Mouse (Mus musculus): ENCODE measurements around the gene Pam. TPM values are rescaled to one million over a fixed set of nuclear protein-coding genes. Genes with fewer than 3 reads are reported as not detected.

Gene Pam
- total RNA-seq, 2 experiments from 2014 or later = 6.8 to 15.4 TPM

DNA sequence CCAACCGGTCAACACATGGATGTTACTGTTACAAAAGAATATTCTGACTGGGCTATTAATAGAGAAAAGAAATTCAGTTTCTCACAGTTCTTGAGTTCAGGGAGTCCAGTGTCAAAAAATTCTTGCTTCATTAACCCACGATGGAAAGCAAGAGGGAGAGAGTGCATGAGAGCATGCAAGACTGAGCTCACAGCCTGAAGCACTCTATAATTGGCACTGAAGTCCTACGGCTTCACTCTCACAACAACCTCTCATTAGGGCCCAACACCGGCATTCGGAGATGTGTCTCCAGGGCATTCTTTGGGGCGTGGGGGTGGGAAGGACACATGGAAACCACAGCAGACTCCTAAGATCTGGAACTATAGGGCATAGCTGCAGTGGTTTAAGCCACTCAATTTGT lies 12.5 kb downstream of the Pam start:
- ATAC-seq (ENCODE audit: poor library complexity, severe bottlenecking) = no peak

DNA sequence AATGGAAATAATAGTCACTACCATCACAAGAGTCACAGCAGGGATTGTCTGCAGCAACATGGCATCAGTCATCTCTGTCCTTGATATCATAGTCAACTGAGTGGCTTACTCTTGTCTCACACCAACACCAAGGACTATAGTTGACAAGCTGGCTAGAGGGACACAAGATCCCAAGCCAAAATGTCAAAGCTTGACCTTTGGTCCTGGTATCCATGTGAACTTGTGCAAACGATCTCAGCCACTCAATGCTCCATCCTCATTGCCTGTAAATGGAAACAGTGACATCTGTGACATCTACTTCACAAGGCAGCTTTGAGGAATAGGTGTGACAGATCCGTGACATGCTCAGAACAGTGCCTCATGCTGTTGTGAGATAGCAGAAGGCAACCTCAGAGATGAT lies 15.0 kb downstream of the Pam start:
- no peak for ATAC-seq (ENCODE audit: poor library complexity, severe bottlenecking)

DNA sequence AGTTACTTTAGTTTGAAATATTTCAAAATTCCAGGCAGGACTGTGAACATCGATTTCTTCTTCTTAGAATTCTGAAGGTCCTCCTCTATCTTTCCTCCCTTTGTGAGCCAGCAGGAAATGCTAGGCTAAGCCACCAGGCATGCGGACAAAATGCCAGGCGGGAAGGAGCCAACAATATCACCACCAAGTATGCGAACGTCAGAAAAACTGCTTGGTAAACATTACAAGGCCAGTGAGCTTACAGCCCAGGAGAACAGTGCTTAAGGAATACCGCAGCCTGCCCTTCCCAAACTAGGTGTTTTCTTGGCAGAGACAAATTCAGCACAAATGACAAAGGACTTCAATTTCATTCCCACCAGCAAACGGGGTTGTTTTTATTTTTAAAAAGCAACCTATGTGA lies 15.8 kb downstream of the Pam start:
- ATAC-seq (ENCODE audit: poor library complexity, severe bottlenecking) = no peak

DNA sequence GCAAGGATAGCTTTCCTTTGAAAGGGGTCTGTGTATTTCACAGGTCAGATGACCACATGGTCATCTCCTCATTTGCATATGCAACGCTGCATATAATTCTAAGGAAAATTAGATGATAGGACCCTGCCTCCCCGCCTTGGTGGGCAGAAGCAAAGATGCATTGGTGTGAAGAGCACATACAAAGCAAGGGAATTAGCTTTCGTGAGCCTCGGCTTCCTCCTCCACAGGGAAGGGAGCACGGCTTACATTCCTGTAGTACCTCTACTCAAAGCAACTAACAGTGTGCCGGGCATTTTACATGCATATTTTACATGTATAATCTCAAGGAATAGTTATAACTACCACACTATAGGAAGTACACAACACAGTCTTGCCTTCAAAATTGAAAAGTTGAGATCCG lies 16.7 kb downstream of the Pam start:
- ATAC-seq (ENCODE audit: poor library complexity, severe bottlenecking) = no peak

DNA sequence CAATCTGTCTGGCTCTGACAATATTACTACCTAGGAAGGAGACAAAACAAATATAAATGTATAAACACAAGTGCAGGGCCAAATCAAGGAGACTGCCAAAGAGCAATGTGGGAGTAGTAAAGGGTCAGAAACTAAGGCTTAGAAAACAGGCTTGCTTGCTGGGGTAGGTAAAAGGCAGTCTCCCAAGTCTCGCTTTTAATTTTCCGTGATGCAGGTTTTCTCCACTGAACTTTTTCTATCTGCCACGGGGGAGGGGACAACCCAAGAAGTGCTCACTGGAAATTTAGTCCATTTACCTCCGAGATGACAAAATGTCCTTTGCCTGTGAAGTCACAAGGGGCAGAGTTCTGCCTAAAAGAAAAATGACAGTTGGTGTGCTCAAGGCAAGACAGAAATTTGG lies 21.6 kb downstream of the Pam start:
- ATAC-seq (ENCODE audit: poor library complexity, severe bottlenecking) = no peak

DNA sequence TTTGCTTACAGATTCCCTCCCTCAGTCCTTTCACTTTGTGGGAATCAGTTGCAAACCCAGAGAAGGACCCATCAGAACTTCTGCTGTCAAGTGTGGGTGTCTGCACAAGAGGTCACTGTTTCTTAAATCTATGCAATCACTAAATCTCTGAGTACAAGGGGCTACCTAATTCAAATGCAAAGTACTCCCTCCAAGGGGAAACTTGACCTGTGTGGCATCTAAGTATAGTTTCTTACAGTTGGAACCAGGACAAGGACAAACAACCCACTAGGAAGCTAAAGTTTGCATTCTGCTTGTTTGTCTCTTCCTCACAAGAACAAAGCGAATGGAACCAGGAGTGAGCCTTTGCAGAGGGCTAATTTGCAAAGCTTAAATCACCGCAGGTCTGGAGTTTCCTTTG lies 22.3 kb downstream of the Pam start:
- ATAC-seq (ENCODE audit: poor library complexity, severe bottlenecking) = no peak

DNA sequence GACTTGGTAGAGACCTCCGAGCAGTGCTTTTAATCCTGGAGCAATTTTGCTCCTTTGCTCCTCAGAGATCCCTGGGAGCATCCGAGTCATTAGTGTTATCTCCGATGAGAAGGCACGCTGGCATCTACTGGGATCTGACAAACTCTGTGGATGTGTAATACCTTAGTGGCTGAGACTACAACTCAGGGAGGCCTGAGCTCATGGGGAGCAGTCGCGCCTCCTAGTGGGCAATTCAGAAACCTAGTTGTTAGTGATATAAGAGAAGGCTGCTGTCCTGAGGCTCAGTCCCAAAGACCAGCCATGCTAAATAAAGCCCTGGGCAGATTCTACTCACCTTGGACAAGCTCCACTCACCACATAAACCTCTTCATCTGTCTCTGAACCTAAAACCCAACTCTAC lies 23.4 kb downstream of the Pam start:
- ATAC-seq (ENCODE audit: poor library complexity, severe bottlenecking) = peak; percentile 71

DNA sequence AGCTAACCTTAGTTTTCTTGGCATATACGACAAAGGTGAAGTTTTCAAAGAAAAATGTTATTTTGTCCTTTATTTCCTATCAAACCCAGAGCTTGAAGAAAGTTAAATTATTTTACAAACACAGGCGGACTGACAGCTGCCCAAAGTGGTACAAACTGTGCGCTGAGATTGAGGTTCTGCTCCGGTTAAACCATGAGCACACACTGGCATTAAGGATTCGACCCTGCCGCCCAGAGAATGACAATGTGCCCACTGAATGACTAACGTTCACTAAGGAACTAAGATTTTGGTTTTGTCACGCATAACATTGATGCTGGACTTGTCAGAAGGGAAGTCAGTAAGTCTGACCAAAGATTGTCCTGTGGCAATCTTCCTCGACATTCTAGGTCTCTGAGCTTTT lies 24.0 kb downstream of the Pam start:
- ATAC-seq (ENCODE audit: poor library complexity, severe bottlenecking) = no peak

DNA sequence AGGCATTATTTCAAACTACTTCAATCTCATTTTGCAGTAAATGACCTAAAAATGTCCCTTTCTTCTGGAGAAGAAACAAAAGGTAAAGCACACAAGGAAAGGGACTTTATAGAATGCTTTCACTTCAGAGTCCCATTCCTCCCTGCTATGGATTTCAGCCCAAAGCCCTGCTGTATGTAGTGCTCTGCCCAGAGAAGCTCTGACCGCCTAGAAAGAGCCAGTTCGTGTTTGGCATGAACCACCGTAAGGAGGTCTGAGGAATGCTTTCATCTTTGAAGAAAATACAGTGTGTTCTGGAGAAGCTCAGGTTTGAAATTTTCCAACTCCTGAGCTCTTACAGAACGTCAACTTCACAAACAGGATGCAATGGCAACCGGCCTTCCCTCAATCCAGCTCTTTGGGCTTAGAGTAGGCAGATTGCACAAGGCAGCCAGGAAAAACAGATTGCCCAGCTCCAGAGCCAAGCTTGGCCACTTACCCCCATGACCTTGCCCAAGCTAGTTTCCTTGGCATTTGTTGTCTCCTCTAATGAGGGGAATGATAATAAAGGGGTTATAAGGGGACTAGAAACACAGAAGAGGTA lies 24.6 kb downstream of the Pam start:
- ATAC-seq (ENCODE audit: poor library complexity, severe bottlenecking) = no peak

DNA sequence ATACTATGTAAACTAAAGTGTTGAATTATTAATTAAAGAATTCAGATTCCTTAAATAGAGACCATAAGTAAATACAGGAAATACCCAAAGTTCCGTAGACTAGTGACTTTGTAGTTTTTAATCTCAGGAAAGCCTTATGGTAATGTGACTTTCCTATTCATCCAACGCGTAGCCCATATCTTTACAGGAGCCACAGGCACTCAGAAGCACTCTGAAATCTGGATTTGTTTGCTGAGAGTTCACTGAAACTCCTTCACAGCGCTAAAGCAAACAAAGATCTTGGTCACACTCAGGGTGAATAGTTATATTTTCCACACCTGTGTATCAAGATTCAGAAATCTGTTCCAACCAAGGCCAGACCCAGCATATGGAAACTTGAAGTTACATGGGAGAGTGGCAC lies 27.3 kb downstream of the Pam start:
- ATAC-seq (ENCODE audit: poor library complexity, severe bottlenecking) = no peak

DNA sequence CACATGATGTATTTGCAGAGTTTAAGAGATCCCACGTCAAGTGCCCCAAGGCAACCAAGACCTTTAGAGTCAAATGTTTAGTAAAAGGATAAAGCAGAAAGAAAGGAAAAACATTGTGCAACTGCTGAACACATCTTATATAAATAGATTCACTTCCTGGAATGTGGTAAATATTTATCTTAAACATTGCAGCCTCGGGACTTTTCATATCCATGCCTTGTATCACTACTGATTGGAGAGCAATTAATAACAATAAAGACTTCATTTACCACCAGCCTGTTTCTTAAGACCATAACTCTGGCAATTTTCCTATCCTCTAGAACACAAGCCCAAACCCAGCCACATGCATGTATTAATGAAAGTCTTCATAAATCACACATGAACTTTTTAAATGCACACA lies 33.4 kb downstream of the Pam start:
- no peak for ATAC-seq (ENCODE audit: poor library complexity, severe bottlenecking)

DNA sequence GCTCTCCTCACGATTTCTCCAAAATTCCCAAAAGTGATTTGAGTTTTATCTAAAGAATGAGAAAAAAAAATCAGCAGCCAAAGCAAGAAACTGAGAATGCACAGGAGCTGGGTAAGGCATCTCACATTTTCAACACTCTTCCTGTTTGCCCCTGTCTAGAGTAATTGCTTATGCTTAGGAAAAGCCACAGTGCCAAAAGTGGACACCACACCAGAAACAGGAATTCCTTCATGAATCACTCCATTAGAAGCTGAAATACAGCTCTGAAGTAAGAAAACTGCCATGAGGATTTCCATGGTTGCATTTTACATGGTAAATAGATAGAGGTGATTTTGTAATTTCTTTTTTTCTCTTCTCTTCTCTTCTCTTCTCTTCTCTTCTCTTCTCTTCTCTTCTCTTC lies 36.0 kb downstream of the Pam start:
- no peak for ATAC-seq (ENCODE audit: poor library complexity, severe bottlenecking)

DNA sequence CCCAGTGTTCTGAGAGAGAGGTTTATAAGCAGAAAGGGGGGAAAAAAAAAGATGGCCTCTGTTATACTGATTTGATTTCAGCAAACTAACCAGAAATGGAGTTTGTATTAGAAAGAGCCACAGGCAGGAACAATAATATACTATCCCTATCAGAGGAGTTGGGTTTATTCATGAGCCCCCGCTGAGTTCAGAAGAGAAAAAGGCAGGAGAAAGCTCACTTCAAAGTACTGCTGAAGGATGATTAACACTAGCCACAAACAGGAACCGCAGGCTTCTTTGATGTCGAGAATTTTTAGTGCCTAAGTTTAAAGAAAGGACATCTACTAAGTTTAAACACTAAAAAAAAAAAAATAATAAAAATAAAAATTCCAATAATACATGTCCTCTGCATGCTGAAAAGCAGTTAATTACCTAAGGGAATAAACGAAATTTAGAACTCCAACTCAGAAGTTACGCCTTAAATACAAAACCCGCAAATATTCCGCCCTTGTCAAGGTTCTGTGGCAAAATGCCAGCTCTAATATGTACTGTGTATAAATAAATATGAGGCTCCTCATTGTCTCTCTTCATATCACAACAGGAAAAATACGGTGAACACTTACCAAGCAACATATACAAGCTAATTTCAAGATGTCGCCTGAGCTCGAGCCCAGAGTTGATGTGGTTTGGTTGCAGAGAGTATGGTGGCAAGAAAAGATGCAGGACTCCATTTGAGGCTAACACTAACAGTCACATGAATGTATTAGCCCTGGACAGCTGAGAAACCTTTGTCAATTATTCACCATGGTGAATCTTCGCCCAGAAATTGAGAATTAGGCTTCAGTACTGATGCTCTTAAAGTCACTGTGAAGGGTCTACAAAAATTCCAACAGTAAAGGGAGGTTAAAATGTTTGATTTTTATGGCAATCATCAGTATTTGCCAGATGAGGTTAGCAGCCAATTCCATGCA lies 38.2 kb downstream of the Pam start:
- no peak for ATAC-seq (ENCODE audit: poor library complexity, severe bottlenecking)

DNA sequence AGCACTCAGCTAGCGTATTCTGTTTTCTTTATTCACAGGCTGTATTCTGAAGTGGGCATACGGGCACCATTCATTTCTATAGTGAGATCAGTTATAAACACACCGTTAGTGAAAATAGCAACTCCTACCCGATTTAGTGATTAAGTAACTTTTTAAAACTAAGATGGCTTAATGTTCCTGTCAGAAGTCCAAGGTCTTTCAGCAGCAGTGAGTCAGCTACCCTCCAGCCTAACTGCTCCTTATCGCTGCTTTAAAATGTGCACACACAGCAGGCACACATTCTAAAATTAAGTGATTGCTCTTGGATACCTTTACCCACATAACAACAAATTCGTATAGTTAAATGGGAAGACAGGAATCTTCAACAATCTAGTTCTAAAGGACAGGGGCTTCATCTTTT lies 39.2 kb downstream of the Pam start:
- peak; percentile 20; the same call in 1 of the 2 replicates for ATAC-seq (ENCODE audit: poor library complexity, severe bottlenecking)

DNA sequence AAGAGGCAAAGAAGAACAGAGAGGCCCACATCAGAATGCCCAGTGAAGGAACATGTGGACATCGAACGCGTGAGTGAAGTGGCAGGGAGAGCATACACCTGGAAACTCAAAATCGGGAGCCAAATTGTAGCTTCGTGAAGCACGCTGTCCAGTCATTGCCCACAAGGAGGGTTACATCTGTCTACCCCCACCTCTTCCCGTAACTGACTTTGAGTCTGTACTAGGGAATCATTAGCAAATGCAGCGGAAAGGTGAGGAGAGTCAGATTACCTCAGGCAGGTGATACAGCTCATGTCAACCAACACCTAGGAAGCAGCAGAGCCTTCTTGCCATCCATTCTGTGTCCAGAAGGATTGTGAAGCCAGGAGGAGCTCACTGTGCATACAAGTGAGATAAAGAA lies 39.9 kb downstream of the Pam start:
- ATAC-seq (ENCODE audit: poor library complexity, severe bottlenecking) = no peak

DNA sequence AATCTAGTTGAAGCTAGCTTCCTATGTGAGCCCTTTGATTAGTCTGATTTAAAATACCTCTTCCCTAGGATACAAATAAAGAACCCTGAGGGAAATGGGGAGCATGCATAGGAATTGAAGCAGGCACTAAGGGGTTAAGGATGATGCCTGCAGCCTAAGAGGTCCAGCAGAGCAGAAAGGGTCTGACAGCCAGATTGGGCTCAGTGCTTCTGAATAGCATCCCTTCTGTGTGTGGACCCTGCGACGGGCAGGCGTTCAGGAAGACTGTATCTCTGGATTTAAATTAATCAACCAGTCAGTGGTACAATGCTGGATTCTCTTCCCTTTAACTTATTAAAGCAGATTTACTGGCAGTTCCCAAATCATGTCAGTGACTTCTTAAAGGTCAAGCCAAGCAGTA lies 41.5 kb downstream of the Pam start:
- ATAC-seq (ENCODE audit: poor library complexity, severe bottlenecking) = no peak

DNA sequence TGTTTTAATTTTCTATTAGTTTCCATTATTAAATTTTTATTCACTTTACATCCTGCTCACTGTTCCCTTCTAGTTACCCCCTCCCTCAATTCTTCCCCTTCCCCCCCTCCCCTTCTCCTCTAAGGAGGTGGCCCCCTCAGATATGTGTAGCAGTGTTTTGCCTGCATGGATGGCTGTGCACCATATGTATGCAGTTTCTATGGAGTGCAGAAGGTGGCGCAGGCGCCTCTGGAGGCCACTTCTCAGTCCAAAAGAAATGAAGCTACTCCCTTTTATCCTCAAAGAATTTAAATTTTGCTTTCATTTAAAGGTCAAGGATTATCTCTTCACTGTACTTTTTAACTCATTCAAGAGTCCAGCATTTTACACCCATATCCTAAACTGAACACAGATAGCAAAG lies 42.0 kb downstream of the Pam start:
- ATAC-seq (ENCODE audit: poor library complexity, severe bottlenecking) = no peak

DNA sequence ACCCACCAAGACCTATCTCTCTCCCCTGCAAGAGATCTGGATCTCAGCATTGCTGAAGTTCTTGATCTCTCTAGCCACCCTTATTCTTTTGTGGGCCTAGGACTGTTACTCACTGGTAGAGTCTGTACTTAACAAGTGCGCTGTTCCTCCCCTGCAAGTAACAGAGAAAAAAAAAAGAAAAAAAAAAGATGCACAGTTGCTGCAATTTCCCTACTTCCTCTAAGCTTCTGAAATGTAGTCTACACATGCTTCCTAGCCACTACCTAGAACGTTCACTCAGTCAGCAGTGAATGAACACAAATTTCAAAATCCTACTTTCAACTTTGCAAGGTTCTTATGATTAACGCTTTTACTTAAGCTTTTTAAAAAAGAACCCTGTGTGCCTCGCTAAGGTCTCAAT lies 42.7 kb downstream of the Pam start:
- peak; percentile 81 for ATAC-seq (ENCODE audit: poor library complexity, severe bottlenecking)

DNA sequence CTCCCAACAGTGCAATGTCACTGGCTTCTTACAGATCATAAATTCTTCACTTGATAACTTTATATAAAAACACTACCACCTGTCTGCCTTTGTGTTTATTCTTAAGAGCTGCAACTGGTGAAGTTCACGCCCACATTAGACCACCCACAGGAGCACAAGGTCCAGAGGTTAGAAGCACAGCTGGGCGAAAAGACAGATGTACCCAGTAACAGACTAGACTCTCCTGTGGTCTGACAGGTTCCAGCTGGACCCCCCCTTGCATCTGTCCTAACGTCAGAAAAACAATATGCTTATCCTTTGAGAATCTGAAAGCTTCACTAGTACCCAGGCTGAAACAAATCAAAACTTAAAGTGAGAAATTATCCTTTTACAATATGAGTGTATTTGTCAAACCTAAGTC lies 44.4 kb downstream of the Pam start:
- no peak for ATAC-seq (ENCODE audit: poor library complexity, severe bottlenecking)

DNA sequence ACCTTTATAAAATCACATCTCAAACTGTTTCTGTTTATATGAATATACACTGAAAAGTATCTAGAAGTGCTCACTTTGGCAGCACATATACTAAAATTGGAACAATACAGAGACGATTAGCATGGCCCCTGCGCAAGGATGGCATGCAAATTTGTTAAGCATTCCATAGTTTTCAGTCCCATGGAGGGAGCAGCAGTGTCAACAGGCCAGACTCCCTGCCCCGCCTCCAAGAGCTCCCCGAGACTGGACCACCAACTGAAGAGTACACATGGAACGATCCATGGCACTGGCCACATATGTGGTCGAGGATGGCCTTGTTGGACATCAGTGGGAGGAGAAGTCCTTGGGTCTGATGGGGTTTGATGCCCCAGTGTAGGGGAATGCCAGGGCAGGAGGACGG lies 45.7 kb downstream of the Pam start:
- ATAC-seq (ENCODE audit: poor library complexity, severe bottlenecking) = no peak

DNA sequence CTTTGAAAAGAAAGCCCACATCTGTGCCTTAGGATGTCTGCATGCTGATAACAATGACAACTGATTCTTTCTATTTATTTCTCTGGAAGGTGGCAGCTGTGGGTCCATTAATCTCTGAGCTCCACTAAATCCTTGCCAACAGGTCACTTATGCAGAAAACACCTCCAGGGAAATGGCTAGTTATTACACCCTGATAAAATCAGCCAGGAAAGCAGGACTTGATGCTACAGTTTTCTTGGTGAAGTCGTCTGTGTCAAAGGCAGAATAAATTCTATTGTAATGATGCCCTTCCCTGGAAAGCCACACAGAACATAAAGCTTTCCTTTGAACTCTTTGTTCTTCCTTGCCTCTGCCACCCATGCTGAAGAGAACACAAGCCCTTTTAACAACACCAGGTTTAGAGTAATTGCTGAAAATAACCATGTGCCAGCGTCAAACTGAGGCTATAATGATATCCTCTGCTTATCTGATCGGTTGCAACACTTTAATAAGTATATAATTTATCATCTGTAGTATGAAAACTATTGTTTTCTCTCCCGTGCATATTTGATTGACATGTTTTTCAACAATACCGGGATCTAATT lies 47.1 kb downstream of the Pam start:
- ATAC-seq (ENCODE audit: poor library complexity, severe bottlenecking) = no peak
